Mouse (Mus musculus): ENCODE results near the gene Cog2.

Cog2 gene

DNA sequence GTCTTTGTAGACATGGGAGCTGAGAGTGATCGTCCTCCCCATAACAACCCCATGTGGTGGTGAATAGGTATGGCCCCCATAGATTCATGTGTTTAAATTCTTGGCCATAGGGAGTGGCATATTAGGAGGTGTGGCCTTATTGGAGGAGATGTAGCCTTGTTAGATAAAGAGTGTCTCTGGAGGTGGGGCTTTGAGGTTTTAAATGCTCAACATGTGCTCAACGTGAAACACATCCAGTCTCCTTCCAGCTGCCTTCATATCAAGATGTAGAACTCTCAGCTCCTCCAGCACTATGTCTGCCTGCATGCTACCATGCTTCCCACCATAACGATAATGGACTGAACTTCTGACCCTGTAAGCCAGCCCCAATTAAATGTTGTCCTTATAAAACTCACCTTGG lies 4.5 kb upstream of the Cog2 start:
- in situ Hi-C loops (cut with MboI, MseI): no loop called here

DNA sequence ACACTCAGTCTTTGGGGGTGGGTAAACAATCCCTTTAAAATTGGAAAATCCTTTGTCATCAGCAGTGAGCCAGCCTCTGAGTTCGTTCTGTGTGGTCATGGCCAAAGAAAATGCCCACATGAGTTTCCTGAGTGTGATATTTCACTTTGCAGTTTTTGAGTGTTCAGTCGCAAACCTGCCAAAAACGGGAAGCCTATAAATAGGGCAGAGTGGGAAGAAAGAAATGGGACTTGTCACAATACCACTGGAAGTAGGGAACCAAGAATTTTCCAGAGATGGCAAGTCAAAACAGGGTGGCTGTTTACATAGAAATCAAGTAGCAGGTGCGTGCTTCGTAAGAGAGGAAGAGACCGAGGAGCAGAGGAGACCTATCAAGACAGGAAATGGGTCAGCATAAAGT lies 4.0 kb upstream of the Cog2 start:
- in situ Hi-C loops (cut with MboI, MseI): no loop called here

DNA sequence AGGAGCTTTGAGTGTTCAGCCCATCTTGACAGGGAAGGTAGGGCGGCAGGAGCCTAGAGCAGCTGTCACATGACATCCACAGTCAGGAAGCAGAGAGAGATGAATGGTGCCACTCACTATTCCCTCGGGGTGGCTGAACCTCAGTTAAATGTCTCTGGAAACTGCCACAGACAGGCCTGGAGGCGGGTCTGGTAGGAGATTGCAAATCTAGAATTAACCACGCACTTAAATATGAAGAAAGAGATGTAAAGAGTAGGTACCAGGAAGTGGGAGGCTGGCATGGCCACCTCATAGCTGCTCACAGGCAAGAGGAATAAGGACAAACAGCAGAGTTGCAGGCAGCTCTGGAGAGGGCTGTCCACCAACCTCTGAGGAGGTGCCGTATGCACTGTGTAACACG lies 3.4 kb upstream of the Cog2 start:
- in situ Hi-C loops (cut with MboI, MseI): no loop called here

DNA sequence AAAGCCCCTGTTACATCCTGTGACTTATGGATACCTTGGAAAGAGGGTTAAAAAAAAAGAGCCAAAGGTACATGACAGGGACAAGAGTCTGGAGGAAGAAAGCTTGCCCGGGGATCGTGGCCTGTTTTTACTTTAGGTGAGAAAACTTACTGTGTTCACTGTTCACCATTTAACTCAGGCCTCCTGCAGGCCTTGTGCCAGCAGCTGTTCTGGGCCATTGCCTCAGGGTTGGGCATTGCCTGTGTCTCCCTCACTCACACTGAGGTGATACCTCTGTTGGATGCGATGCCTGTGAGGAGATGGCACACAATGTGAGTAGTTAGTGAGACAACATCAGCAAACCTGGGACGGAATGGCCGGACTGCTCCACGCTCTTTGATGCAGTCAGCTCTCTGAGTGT lies 1.4 kb downstream of the Cog2 start:
- in situ Hi-C loops (cut with MboI, MseI): no loop called here

DNA sequence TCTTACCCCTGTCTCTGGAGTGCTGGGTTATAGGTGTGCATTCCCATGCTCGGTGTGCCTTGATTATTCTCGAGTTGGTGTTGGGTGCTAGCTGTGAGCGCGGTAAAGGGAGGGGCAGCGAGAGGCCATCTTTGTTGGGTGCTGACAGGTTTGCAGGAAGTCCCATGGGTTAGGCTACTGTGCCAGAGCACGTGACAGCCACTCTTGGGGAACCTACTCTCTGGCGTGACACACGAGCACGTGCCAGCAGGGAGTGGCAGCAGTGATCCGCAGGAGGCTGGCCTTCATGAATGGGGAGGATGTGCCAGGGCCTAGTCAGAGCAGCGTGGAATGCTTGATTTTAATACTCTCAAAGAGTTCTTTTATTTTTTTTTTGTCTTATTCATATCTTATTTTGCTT lies 5.7 kb downstream of the Cog2 start:
- in situ Hi-C loops (cut with MboI, MseI): no loop called here

DNA sequence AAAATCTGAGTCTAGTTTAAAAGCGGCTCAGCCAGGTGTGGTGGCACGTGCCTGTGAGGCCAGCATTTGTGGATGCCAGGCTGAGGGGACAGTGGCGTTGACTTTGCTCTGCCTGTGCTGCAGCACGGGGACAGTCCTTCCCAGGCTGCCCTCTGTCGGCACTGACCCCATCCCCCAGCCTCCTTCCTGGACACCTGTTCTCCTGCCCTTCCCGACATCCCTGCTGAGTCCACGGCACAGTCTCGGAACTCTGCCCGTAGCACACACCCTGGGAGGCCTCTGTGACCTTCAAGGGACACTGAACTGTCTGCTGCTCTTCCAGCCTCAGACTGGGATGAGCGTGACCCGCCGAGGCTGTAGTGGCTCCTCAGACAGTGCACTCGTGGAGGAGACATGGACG lies 9.5 kb downstream of the Cog2 start:
- in situ Hi-C loops (cut with MboI, MseI): no loop called here

DNA sequence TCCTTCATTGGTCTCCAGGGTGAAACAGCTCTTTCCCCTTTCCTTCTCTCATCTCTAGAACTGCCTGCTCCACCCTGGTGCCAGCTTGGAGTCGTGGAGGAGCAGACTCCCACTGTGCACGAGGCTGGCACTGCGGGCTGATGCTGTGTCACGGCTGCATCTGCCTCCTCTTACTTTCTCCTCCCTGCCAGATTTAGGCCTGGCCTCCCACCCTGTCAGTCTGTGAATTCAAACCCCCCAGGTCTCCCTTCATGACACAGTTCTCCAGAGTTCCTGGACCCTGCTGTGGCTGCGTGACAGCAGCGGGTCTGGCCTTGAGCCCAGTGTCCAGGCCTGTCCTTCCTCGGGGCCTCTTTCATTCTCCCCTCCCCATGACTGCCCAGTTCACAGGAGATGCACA lies 10.0 kb downstream of the Cog2 start:
- in situ Hi-C loops (cut with MboI, MseI): no loop called here

DNA sequence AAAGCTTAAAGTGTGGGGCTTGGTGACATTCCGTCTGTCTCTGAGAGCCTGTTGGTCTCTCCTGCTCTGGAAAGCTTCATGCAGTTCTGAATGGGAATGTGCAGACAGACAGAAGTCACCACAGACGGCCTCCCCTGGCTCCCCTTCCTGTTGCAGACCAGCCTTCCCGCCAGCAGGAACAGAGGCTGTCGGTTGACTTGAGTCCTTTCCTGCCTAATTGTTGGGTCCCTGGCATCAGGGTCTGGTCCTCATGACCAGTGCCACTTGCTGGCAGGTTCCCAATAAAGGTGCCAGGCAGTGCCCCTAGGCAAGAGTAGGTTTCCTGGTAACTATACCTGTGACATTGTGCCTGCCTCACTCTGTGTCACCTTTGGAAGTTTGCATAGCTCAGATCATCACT lies 10.4 kb downstream of the Cog2 start:
- in situ Hi-C loops (cut with MboI, MseI): no loop called here

DNA sequence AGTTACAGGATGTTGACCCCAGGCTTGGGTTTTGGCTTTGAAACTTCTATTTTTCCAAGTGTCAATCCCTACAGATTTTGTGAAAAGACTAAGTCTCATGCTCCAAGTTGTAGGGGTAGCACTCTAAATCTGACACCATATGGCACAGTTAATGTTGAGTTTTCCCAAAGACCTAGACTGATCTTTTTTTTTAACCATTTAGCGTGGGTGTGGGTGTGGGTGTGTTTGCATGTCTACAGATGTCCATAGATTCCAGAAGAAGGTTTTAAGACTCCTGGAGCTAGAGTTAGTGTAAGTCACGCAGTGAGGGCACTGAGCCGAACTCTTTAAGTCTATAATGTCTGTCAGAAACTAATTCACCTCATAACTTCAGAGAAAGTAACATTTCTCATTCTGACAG lies 12.1 kb downstream of the Cog2 start:
- in situ Hi-C loops (cut with MboI, MseI): no loop called here

DNA sequence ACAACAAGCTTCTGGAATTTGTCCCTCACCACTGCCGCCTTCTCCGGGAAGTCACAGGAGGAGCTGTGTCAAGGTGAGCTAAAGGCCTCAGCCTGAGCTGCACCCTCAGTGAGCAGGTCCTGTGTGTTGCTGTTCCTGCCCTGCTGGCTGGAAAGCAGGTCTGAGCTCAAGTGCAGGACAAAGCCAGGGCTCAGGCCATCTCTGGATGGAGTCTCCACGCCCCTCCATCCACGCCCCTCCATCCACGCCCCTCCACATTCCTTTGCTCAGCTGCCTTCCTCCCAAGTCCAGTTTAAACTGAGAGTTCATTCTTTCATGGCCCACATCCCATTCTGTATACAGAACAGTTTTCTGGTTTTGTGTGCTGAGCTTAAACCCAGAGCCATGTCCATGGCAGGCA lies 14.9 kb downstream of the Cog2 start:
- in situ Hi-C loops (cut with MboI, MseI): no loop called here

DNA sequence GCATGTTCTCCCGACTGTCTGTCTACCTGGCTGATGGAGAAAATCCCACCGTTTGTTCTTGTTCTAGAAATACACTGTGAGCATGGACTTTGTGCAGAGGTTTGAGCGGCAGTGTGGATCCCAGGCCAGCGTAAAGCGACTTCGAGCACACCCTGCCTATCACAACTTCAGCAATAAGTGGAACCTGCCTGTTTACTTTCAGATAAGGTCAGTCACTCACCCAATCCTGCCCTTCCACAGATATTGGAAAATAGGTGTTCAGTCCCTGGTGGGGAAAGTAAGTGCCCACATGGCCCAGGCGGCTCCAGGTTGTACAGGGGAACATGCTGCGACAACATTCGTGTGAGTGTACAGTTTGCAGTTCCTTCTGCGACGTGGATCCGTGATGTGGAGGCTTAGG lies 20.3 kb downstream of the Cog2 start:
- in situ Hi-C loops (cut with MboI, MseI): no loop called here

DNA sequence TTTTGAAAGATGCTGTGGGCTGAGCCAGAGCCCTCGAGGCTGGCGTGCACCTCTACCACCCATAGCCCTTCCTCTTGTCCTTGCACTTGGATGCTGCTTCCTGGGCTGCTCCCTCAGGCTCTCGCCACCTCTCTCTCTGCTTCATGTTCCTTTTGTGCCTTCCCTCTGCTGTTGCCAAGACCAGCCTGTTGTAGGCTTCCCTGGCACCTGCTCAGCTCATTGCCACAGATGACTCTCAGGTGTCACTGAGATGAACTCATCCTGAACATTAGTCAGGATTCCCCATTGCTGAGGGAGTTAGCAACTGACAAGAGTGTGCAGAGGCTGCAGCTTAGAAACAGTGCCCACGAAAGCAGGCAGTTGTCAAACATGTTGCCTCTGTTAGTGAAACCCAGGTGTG lies 21.4 kb downstream of the Cog2 start:
- in situ Hi-C loops (cut with MboI, MseI): no loop called here

DNA sequence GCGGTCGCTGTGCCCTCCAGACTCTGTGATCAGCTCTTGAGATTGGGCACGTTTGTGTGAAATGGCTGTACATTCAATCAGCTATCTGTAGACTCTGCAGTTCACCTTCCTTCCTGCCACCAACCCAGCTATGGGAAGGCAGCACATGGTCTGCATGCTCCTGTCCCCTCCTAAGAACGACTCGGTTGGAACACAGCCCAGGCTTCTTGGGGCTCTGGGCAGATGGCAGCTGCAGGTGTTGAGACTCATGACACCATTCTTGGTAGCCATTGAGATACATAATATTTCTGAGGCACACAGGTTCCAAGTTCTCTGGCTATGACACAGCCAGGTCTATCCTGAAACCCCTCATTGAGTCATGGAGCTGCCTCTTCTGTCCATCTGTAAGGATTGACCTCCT lies 22.7 kb downstream of the Cog2 start:
- in situ Hi-C loops (cut with MboI, MseI): no loop called here

DNA sequence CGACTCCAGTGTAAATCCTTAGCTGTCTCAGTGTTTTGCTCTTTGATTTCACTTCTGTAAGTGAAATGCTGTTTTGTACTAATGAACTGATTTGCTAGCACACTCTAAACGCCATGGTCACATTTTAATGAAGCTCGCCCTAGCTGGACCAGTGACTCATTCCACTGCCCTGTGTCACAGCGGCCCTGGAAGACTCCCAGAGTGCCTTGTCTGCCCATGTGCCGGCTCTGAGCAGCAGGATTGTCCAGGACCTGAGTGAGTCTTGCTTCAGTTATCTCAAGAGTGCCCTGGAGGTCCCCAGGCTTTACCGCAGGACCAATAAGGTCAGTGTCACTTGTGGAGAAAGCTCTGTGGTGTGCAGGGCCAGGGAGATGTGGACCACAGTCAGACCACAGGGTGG lies 25.8 kb downstream of the Cog2 start:
- in situ Hi-C loops (cut with MboI, MseI): no loop called here

DNA sequence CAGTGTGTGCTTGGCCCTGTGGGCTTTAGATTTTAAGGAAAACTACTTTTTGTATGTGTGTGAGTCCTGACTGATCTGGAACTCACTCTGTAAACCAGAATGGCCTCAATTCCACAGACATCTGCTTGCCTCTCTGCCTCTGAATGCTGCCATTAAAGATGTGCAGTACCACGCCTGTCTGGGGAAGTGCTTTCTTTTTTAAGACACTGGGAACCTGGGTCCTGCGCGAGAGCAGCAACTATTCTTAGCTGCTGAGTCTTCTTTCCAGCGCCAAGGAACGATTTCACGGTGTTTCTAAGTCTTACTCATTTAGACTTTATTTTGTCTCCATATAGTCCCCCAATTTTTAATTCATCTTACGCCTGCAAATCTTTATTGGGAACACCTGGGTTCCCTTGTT lies 26.2 kb downstream of the Cog2 start:
- in situ Hi-C loops (cut with MboI, MseI): no loop called here

DNA sequence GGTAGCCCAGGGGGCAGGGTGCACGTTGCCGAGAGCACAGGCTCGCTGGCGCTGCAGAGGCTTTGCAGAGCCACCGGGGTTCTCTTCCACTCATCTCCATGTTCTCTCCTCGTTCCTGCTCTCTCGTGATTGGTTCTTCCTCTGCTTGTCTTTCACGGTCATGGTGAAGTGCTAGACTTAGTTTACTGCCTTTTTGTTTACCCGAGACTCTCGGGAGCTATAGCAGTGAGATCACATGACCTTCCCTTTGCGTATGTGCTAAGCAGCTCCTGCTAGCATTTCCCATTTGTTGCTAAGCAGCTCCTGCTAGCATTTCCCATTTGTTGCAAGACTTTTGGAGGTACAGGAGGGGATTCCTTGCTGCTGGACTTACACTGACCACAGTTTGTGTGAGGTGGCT lies 26.7 kb downstream of the Cog2 start:
- in situ Hi-C loops (cut with MboI, MseI): no loop called here

DNA sequence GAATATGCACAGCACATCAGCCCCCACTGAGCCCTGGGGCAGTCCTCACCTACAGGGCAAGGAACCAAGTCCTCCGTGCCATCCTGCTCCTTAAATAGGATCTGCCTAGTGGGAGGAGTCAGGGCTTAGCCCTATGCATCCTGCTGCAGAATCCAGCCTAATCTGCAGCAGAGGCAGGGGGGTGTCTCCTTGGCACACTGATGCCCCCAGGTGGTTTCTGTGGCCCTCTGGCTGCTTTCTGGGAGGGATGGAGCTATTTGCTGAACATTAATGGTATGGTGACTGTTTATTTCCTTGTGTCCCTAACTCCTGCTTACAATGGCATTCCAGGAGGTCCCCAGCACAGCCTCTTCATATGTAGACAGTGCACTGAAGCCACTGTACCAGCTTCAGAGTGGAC lies 27.6 kb downstream of the Cog2 start:
- in situ Hi-C loops (cut with MboI, MseI): no loop called here

DNA sequence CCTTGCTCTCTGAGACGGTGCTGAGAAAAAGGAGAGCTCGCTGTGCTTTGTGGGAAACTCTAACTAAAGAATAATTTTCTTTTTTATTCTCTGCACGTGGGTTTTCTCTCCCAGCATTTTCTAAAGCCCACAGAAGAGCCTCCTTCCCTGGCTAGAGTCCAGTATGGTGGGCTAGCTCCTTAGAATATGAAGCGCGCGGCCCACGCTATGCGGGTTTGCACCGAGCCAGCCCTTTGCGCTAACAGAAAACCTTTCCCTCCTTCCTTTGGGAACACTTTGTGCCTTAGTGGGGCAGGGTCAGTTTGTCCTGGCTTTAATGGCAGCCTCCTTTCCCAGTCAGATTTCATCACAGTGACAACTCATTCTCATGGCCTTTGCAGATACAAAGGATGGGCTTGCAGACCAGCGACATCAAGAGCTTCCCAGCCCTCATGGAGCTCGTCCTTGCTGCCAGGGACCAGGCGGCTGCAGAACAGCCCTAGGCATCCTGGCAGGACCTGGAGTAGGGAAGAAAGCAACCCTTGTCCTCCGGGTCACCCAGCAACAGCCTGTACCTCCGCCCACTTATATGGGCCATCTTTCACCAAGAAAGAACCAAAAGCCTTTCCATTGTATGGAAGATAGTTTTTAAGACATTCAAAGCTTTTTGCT lies 30.6 kb downstream of the Cog2 start:
- in situ Hi-C loops (cut with MboI, MseI): no loop called here

DNA sequence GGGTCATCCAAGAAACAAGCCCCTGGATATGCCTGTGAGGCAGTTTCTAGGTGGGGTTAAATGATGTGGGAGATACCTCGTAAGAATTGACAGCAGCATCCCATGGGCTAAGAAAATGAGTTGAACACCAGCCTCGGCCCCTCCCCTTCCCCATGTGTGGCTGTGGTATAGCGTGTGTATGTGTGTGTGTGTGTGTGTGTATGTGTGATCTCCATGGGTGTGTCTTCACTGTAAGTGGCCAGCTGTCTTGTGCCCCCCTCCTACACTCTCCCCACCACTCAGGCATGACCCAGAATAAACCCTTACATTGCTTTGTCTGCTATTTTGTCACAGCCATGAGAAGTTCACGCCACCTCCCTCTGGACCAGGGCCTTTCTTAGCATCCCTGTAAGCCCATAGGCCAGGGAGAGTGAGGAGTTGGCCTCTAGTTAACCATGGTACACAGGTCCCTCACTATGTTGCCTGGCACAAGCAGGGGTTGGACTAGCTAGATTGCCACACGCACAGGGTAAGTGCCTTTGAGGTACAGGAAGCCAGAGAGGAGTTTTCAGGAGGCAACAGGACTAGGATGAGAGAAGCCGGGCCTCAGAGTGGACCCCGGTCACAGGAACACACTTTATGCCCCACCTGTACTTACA lies 34.7 kb downstream of the Cog2 start:
- in situ Hi-C loops (cut with MboI, MseI): no loop called here

DNA sequence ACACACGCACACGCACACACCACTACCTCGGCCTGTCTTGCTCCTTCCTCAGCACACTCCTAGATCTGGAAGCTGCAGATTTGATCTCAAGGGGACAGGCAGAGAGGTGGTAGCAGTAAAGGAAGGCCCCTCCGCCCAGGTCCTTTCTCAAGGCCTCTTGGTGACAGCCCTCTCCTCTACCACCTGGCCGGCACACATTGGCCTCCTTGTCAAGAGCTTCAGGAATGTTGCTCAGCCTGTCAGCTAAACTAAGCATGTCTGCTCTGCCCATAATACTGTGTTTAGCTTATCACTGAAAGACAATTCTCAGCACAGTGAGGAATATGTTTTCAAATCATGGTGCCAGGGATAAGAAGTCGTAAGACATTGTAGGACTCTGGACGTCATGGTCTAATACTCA lies 35.6 kb downstream of the Cog2 start:
- in situ Hi-C loops (cut with MboI, MseI): no loop called here

DNA sequence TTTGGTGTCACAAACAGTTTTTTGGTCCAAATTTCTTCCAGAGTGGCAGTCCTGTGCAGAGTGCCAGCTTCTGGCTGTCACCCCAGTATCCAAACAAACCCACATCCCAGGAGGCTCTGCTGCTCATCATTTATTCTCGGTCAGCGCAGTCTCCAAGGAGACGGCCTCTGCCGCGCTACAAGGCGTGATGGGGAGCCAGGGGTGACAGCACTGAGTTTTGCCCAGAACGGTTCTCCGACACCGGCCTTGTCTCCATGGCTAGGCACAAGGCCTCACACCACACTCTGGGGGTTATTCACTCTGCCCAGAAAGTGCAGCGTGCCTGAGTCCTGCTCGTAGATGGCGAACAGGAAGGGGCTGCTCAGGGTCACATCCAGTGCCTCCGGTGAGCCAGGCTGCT lies 36.1 kb downstream of the Cog2 start:
- in situ Hi-C loops (cut with MboI, MseI): no loop called here

DNA sequence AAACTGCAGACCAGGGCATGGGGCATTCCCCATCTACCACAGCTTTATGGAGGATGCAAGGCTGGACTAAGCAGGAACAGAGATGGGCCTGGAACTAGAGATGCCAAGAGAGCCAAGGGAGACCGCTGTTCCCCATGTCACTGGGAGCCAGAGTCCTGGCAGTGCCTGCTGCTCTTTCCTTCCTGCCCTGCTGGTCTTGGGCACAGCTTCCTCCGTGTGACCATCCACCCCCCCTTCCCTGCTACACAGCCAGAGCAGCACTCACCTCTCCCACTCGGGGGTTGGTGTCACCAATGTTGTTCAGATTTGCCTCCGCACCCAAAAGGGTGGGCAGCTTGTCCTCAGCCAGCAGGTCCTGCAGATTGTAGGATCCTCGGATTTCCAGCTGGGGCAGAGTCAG lies 36.9 kb downstream of the Cog2 start:
- in situ Hi-C loops (cut with MboI, MseI): no loop called here

DNA sequence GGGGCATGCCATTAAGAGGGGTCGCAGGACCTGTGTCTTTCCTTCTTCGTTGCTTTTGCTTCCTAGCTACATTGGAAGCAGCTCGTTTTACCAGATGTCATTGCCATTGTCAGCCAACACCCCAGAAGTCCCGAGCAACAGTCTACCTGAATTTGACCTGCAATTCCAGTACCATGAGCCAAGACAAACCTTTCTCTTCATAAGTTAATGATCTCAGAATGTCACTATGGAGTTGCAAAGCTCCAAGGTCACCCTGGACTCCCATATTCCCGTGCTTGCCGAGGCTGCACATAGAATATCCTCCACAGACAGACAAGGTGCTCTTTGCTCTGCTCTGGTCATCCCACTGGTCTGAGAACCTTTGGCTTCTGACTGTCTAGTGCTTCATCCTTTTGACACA lies 46.6 kb downstream of the Cog2 start:
- in situ Hi-C loops (cut with MboI, MseI): loop anchor here (5.0 kb wide), 1 partner anchor 1330 kb away; the partner anchor contains the start of gene Pcnx2

DNA sequence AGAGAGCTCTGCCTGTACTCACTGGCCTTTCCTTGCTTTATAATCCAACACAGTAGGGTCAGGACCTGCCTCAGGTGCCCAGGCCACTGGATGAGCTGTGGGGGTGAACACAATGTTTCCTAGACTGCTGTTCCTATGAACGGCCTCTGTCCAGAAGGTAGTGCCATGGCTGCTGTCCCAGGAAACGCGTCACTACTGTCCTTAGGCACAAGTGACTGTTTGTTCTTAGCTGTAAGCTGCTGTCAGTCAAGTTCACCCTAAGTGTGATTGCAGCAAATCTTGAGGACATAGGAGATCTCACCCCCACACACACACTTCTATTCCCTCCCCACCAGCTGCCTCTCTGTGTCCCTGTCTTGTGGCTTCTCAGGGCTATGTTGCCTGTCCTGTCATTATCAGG lies 47.0 kb downstream of the Cog2 start:
- in situ Hi-C loops (cut with MboI, MseI): loop anchor here (5.0 kb wide), 1 partner anchor 1330 kb away; the partner anchor contains the start of gene Pcnx2
